Mouse (Mus musculus): Measurements from ENCODE around the gene Iqcm.

DNA sequence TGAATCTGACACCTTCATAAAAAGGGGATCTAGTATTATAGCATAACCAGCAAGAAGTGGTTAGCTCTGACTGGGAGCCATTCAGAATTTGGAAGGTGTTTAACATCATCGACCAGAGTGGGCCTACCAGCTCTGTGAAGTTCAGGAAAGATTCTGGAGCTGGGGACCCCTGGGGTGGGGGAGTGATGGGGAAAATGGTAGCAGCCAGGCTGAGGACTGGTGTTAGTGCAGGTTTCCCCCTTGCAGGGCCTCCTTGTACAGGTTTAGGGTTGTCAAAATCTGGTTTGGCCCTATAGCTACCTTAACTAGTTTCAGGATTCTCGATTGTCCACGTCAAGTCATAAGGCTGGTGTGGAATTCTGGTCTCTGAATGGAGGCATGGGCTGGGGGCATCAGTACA is 194.5 kb downstream of the Iqcm start:
- TF ChIP-seq CTCF (IDR thresholded peaks at IDR 0.05; ENCODE audit: control insufficient read depth, insufficient read depth, low read length) (no peak), POLR2A (IDR thresholded peaks at IDR 0.05; ENCODE audit: borderline replicate concordance, control insufficient read depth, low read depth, low read length) (no peak)
